Mouse (Mus musculus) 3134 (cell line): Measurements from ENCODE around the gene Cachd1.

ENCODE experiments used
- DNase-seq: peaks from one replicate; pipeline ENCODE4 v3.0.0-alpha.2; 2011; ENCODE audit warnings: low spot score; ENCODE audit not compliant: insufficient read length; ENCODE audit errors: extremely low read depth

Cachd1 gene

DNA sequence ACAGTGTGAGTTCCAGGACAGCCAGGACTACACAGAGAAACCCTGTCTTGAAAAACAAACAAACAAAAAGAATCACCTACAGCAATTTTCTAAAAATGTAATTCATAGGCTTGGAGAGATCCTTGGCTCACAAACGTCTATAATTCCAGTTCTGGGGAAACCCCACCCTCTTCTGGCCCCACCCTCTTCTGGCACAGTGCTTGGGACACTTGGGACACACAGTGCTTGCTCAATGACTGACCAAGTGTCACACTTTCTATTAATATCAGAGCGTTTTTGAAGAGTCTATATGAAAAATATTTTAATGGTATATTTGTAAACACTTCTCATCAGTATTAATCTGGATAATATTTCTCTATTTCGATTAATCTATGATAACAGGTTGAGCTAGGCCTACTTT lies 256.6 kb downstream of the Cachd1 start:
- DNase-seq, result no peak

- no peak for DNase-seq
These were observed 258.7 kb downstream of the Cachd1 start for GRCm38 (mm10) chr4:101035131-101035530.

DNA sequence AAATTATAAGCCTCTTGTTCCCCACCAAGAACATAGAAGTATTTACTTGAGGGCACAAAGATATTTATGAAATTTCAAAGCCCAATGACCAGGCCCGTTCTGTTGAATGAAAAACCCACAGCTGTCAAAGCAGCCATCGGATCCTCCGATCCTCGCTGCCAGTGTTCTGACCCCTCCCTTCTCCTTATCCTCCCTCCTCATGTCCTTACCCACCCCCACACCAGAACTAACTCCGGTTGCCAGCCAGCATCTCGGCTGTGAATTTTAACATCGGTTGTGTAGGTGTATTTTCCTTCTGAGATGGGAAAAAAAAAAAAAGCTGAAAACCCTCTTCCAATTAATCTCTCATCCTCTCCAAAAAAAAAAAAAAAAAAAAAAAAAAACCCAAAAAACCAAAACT lies 260.7 kb downstream of the Cachd1 start:
- no peak for DNase-seq

- no peak for DNase-seq
These were observed 267.2 kb downstream of the Cachd1 start for GRCm38 (mm10) chr4:101043691-101044090.

GRCm38 (mm10) chr4:101044149-101044548 lies 267.7 kb downstream of the Cachd1 start:
- DNase-seq, result no peak

DNA sequence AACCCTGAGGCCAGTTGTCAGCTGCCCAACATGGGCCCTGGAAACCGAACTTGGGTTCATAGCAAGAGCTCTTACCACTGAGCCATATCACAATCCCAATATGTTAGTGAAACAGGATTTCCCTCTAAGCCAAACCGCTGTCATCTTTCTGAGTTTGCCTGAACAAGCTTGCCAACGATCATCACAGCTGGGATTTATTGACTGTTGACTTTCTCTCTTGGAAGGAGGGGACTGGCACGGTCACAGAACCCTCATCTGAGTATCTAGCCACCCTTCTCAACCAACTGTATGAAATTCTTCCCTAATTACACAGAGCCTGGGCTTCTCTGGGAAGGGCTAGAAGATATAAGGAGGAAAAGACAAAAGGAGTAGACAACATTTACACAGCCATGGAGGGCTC lies 270.1 kb downstream of the Cachd1 start:
- no peak for DNase-seq

GRCm38 (mm10) chr4:101062146-101062545 lies 285.7 kb downstream of the Cachd1 start:
- no peak for DNase-seq

- no peak for DNase-seq
These were observed 289.9 kb downstream of the Cachd1 start for GRCm38 (mm10) chr4:101066401-101066800.

DNA sequence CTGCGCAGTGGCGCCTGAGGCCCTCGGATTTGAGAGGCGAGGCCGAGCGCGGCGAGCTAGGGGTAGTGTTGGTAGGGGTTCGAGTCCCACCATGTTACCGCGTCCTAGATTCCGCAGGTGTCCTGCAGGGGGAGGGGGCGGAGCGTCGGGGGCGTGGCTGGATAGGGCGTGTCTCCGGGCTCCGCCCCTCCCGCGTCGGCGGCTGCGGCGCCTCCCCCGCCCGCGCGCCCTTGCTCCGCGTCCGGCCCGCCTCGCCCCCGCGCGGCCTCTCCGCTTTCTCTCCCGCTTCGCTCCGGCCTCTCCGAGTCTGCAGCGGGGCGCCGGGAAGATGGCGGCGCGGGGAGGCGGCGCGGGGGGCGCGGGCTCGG lies 292.3 kb downstream of the Cachd1 start, which contains the start of gene Raver2:
Gene Raver2 (plus strand): TSS at position 198 of the 368 bp plus-strand sequence.
- no peak for DNase-seq

- DNase-seq, result no peak
These were observed 292.9 kb downstream of the Cachd1 start for GRCm38 (mm10) chr4:101069154-101069971.

DNA sequence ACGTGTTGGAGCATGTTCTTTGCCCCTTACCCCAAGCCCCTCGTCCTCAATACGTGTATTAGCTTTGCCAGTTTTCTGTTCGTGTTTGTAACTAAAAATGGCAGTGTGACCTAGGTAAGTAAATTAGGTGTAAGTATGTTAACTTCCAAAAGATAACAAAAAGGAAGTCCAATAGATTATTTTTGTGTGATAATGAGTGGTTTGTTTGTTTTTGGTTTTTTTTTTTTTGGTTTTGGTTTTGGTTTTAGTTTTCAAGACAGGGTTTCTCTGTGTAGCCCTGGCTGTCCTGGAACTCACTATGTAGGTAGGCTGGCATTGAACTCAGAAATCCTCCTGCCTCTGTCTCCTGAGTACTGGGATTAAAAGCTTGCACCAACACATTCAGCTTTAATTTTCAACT lies 295.1 kb downstream of the Cachd1 start:
- no peak for DNase-seq

GRCm38 (mm10) chr4:101076425-101076824 lies 299.9 kb downstream of the Cachd1 start:
- DNase-seq, result no peak
